In genomic region chr7:98186637-98187036, GRCm38 (mm10) we compare ENCODE assay signal across 16 mouse cellular contexts. TPM values are rescaled to one million over a fixed set of nuclear protein-coding genes. Genes with fewer than 3 reads are reported as not detected.
A peak's percentile ranks its signal among the peaks of the same experiment; 100 is the strongest.
DNase-seq lines count a peak whose midpoint lies in the region; ATAC-seq and TF ChIP-seq lines count a peak whose summit lies in the region.
"Had no signal": no experiment of that assay in that cellular context is flagged by ENCODE, and none has a peak within 500 bp of the region (broad histone marks: within the 10 kb centered on the region; RNA-seq: fewer than 3 reads in every experiment).

No protein-coding gene starts in this region.

- H3K9ac ChIP-seq in neural tube, embryonic 11.5 days (ENCODE audit: low read length), result no peak overlapping the region
- no peak overlapping the region for H3K9ac ChIP-seq in forebrain, embryonic 12.5 days
- H3K9ac ChIP-seq in hindbrain, embryonic 15.5 days, result no peak overlapping the region
- H3K9ac ChIP-seq in neural tube, embryonic 14.5 days (replicated peaks; ENCODE audit: low read depth, low read length), result no peak overlapping the region
- H3K9ac ChIP-seq: heart, embryonic 12.5 days; liver, postnatal 0 days had no signal

- no peak for TF ChIP-seq POLR2A in cerebellum, adult 2 months (IDR thresholded peaks at IDR 0.05; ENCODE audit: borderline replicate concordance, insufficient read depth, low read length)

- TF ChIP-seq CTCF in cerebellum, adult 2 months (IDR thresholded peaks at IDR 0.05; ENCODE audit: borderline replicate concordance, insufficient read depth, low read depth, low read length), result no peak

- H3K27ac ChIP-seq in neural tube, embryonic 11.5 days (ENCODE audit: low read depth, low read length), result peak overlapping the region; percentile 50
- peak overlapping the region; percentile 66; the same call in 1 of the 2 replicates for H3K27ac ChIP-seq in forebrain, embryonic 12.5 days
- peak overlapping the region; percentile 46; the same call in 1 of the 2 replicates for H3K27ac ChIP-seq in hindbrain, embryonic 15.5 days (replicated peaks)
- H3K27ac ChIP-seq in neural tube, embryonic 14.5 days (ENCODE audit: low read depth, low read length), result peak overlapping the region; percentile 28; the same call in 1 of the 2 replicates
- no peak overlapping the region for H3K27ac ChIP-seq in cerebellum, adult 2 months (ENCODE audit: insufficient read depth, low read length)

- no peaks in the 10 kb centered on the region for H3K36me3 ChIP-seq in neural tube, embryonic 11.5 days (ENCODE audit: control insufficient read depth, insufficient read depth, low read length)
- H3K36me3 ChIP-seq in forebrain, embryonic 12.5 days (replicated peaks), result no peaks in the 10 kb centered on the region
- no peaks in the 10 kb centered on the region for H3K36me3 ChIP-seq in hindbrain, embryonic 15.5 days
- H3K36me3 ChIP-seq in neural tube, embryonic 14.5 days (ENCODE audit: control insufficient read depth, insufficient read depth, low read length), result no peaks in the 10 kb centered on the region
- H3K36me3 ChIP-seq: heart, embryonic 12.5 days had no signal

- H3K4me3 ChIP-seq in neural tube, embryonic 11.5 days (ENCODE audit: low read depth, low read length), result no peak overlapping the region
- no peak overlapping the region for H3K4me3 ChIP-seq in forebrain, embryonic 12.5 days (replicated peaks)
- H3K4me3 ChIP-seq in hindbrain, embryonic 15.5 days, result no peak overlapping the region
- no peak overlapping the region for H3K4me3 ChIP-seq in neural tube, embryonic 14.5 days (ENCODE audit: low read depth, low read length)
- H3K4me3 ChIP-seq in cerebellum, adult 2 months (replicated peaks; ENCODE audit: insufficient read depth, low read depth, low read length), result no peak overlapping the region
- H3K4me3 ChIP-seq: heart, embryonic 12.5 days had no signal

- peak; percentile 84 for ATAC-seq in neural tube, embryonic 11.5 days (ENCODE audit: insufficient read depth, low FRiP score, low TSS enrichment)
- ATAC-seq in forebrain, embryonic 12.5 days (ENCODE audit: low FRiP score), result peak; percentile 90
- peak; percentile 77 for ATAC-seq in hindbrain, embryonic 15.5 days (ENCODE audit: low FRiP score, low read depth)
- ATAC-seq in neural tube, embryonic 14.5 days (ENCODE audit: low read depth), result peak; percentile 78; the same call in 1 of the 2 replicates
- ATAC-seq in megakaryocyte progenitor cell, adult 5-6 weeks (replicated peaks; ENCODE audit: poor library complexity), result no peak
- ATAC-seq: inflammation-experienced regulatory T-cells, adult 6 months; liver, postnatal 0 days had no signal

- 47% methylated on average over 8 of the region's 8 CpGs for WGBS in neural tube, embryonic 11.5 days
- WGBS in forebrain, embryonic 12.5 days, result 15% methylated on average over 8 of the region's 8 CpGs
- WGBS in hindbrain, embryonic 15.5 days, result 18% methylated on average over 8 of the region's 8 CpGs
- 26% methylated on average over 8 of the region's 8 CpGs for WGBS in neural tube, embryonic 14.5 days
- 42% methylated on average over 8 of the region's 8 CpGs for WGBS in cerebellum, adult 2 months

- no peak overlapping the region for H3K4me2 ChIP-seq in neural tube, embryonic 11.5 days (ENCODE audit: low read depth)
- no peak overlapping the region for H3K4me2 ChIP-seq in forebrain, embryonic 12.5 days
- H3K4me2 ChIP-seq in hindbrain, embryonic 15.5 days, result no peak overlapping the region
- no peak overlapping the region for H3K4me2 ChIP-seq in neural tube, embryonic 14.5 days (ENCODE audit: low read depth, low read length)
- H3K4me2 ChIP-seq: heart, embryonic 12.5 days had no signal

- peak; percentile 74 for DNase-seq in neural tube, embryonic 11.5 days (ENCODE audit: low spot score)
- no peak for DNase-seq in neural tube, embryonic 10.5 days (ENCODE audit: extremely low spot score, low spot score)
- no peak for DNase-seq in natural killer cell, adult 2 months (ENCODE audit: low spot score in 2 of 2)
- no peak for DNase-seq in cerebellum, adult 2 months
- DNase-seq: adrenal gland, postnatal 14 days; cerebellum, adult 18-20 months; kidney, postnatal 25 days; liver, postnatal 0 days had no signal

- H3K9me3 ChIP-seq in neural tube, embryonic 11.5 days (ENCODE audit: control insufficient read depth, low read length), result no peaks in the 10 kb centered on the region
- H3K9me3 ChIP-seq in forebrain, embryonic 12.5 days, result no peaks in the 10 kb centered on the region
- no peaks in the 10 kb centered on the region for H3K9me3 ChIP-seq in hindbrain, embryonic 15.5 days
- H3K9me3 ChIP-seq in neural tube, embryonic 14.5 days (ENCODE audit: control insufficient read depth, low read length), result no peaks in the 10 kb centered on the region
- H3K9me3 ChIP-seq: heart, embryonic 12.5 days had no signal

- no peaks in the 10 kb centered on the region for H3K27me3 ChIP-seq in neural tube, embryonic 11.5 days (ENCODE audit: control insufficient read depth, insufficient read depth, low read length)
- peaks cover 73% of the 10 kb centered on the region for H3K27me3 ChIP-seq in forebrain, embryonic 12.5 days
- H3K27me3 ChIP-seq in hindbrain, embryonic 15.5 days, result peaks cover 9% of the 10 kb centered on the region; the same call in 1 of the 2 replicates
- no peaks in the 10 kb centered on the region for H3K27me3 ChIP-seq in neural tube, embryonic 14.5 days (ENCODE audit: control insufficient read depth, insufficient read depth, low read length)
- no peaks in the 10 kb centered on the region for H3K27me3 ChIP-seq in cerebellum, adult 2 months (ENCODE audit: control insufficient read depth, insufficient read depth, low read length)
- H3K27me3 ChIP-seq: heart, embryonic 12.5 days had no signal

- peaks cover 4% of the 10 kb centered on the region; the same call in 1 of the 2 replicates for H3K4me1 ChIP-seq in neural tube, embryonic 11.5 days (ENCODE audit: control insufficient read depth, insufficient read depth, low read length)
- H3K4me1 ChIP-seq in forebrain, embryonic 12.5 days, result peaks cover 25% of the 10 kb centered on the region
- peaks cover 8% of the 10 kb centered on the region for H3K4me1 ChIP-seq in hindbrain, embryonic 15.5 days (replicated peaks)
- 0 out of 2 replicates have a peak, but pooled peaks cover 3% of the 10 kb centered on the region for H3K4me1 ChIP-seq in neural tube, embryonic 14.5 days (ENCODE audit: control insufficient read depth, insufficient read depth, low read length)
- no peaks in the 10 kb centered on the region for H3K4me1 ChIP-seq in cerebellum, adult 2 months (ENCODE audit: control insufficient read depth, insufficient read depth, low read length)
- H3K4me1 ChIP-seq: heart, embryonic 12.5 days had no signal

RNA-seq across cellular contexts. Expression of gene Capn5, which starts 8.6 kb away (rescaled TPM):
- 8.0 and 8.2 TPM in 2 replicates for polyA plus RNA-seq in neural tube, embryonic 11.5 days (2014; fragmentation: Nextera tagmentation; extraction: Ambion mirVana)
- polyA plus RNA-seq in forebrain, embryonic 12.5 days (2016; fragmentation: Nextera tagmentation; extraction: Ambion mirVana), result 8.3 and 9.3 TPM in 2 replicates
- polyA plus RNA-seq in hindbrain, embryonic 15.5 days (2015; fragmentation: Nextera tagmentation; extraction: Ambion mirVana), result 22.9 and 26.5 TPM in 2 replicates
- polyA plus RNA-seq in neural tube, embryonic 14.5 days (2014; fragmentation: Nextera tagmentation; extraction: Ambion mirVana), result 13.7 and 17.0 TPM in 2 replicates
- polyA plus RNA-seq in cerebellum, adult 2 months (2012; rRNA removed), result 20.9 and 21.9 TPM in 2 replicates
- 3.4 and 4.5 TPM in 2 replicates for total RNA-seq in megakaryocyte progenitor cell, adult 5-6 weeks (2015)
- 4.0 and 7.5 TPM in 2 replicates for total RNA-seq in megakaryocyte progenitor cell, adult 5-6 weeks (2017)

RNA-seq across cellular contexts. Expression of gene B3gnt6, which starts 12.6 kb away (rescaled TPM):
- polyA plus RNA-seq in neural tube, embryonic 11.5 days (2014; fragmentation: Nextera tagmentation; extraction: Ambion mirVana), result 0.16 and 0.39 TPM in 2 replicates
- 0.13 and 0.15 TPM in 2 replicates for polyA plus RNA-seq in forebrain, embryonic 12.5 days (2016; fragmentation: Nextera tagmentation; extraction: Ambion mirVana)
- 0.31 and 0.45 TPM in 2 replicates for polyA plus RNA-seq in hindbrain, embryonic 15.5 days (2015; fragmentation: Nextera tagmentation; extraction: Ambion mirVana)
- polyA plus RNA-seq in neural tube, embryonic 14.5 days (2014; fragmentation: Nextera tagmentation; extraction: Ambion mirVana), result 0.40 and 0.63 TPM in 2 replicates
- 0.73 and 1.1 TPM in 2 replicates for polyA plus RNA-seq in cerebellum, adult 2 months (2012; rRNA removed)
- 0.20 TPM in 1 of 2 replicates, not detected in the other for total RNA-seq in megakaryocyte progenitor cell, adult 5-6 weeks (2015)
- 0.12 TPM in 1 of 2 replicates, not detected in the other for total RNA-seq in megakaryocyte progenitor cell, adult 5-6 weeks (2017)
- total RNA-seq: gastrocnemius, adult 8-10 months had no signal
- polyA plus RNA-seq: heart, embryonic 12.5 days; limb, embryonic 11.5 days had no signal

RNA-seq across cellular contexts. Expression of gene Omp, which starts 41.3 kb away (rescaled TPM):
- polyA plus RNA-seq in neural tube, embryonic 11.5 days (2014; fragmentation: Nextera tagmentation; extraction: Ambion mirVana), result 0.22 and 0.24 TPM in 2 replicates
- polyA plus RNA-seq in forebrain, embryonic 12.5 days (2016; fragmentation: Nextera tagmentation; extraction: Ambion mirVana), result 0.45 and 0.74 TPM in 2 replicates
- 0.56 and 0.62 TPM in 2 replicates for polyA plus RNA-seq in hindbrain, embryonic 15.5 days (2015; fragmentation: Nextera tagmentation; extraction: Ambion mirVana)
- polyA plus RNA-seq in neural tube, embryonic 14.5 days (2014; fragmentation: Nextera tagmentation; extraction: Ambion mirVana), result 0.32 and 0.40 TPM in 2 replicates
- polyA plus RNA-seq in cerebellum, adult 2 months (2012; rRNA removed), result 0.57 and 0.60 TPM in 2 replicates
- 0.25 and 0.32 TPM in 2 replicates for total RNA-seq in megakaryocyte progenitor cell, adult 5-6 weeks (2015)
- total RNA-seq in megakaryocyte progenitor cell, adult 5-6 weeks (2017), result 0.12 TPM in 1 of 2 replicates, not detected in the other
- total RNA-seq: gastrocnemius, adult 8-10 months had no signal
- polyA plus RNA-seq: inflammation-experienced regulatory T-cells, adult 6 months had no signal
